Mouse (Mus musculus) fat pad, adult 2 months (tissue): ENCODE measurements around the gene Pak2.
"Not testable (repeated sequence)": the region's sequence is repeated elsewhere in the genome, so short reads cannot be mapped to it uniquely, and the experiment has no call there.

Source experiments
- DNase-seq: peaks from one replicate; pipeline ENCODE4 v3.0.0-alpha.2; 2011; ENCODE audit warnings: low read depth, low spot score; ENCODE audit errors: extremely low read depth

The Pak2 gene

DNA sequence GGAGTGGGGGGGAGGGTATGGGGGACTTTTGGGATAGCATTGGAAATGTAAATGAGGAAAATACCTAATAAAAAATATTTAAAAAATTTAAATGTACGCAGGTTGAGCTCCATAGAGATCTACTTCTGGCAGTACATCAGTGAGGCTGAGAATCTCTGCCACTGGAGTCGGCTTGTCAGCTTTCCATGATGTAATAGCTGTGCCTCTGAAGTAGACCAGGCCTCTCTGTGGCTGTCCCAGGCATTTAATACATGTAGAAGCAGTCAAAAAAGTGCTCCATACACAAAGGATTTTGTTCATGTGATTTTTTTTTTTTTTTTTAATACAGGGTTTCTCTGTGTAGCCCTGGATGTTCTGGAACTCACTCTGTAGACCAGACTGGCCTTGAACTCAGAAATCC is 18.6 kb upstream of the Pak2 start:
- DNase-seq: not testable (repeated sequence)

DNA sequence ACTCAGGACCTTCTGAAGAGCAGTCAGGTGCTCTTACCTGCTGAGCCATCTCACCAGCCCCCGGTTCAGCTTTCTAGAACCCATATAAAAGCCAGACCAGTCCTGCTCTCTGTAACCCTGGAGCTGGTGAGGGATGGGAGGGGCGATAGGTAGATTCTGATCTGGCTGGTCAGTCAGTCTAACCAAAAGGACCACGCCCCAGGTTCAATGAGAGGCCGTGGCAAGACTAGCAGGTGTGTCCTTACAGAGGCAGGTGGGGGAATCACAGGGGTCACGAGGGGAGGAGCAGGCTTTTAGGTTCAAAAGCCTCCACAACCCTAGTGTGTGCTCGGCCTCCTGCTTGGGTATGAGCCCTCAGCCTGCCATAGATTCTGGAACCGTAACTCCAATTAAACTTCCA is 12.3 kb upstream of the Pak2 start:
- no peak for DNase-seq

DNA sequence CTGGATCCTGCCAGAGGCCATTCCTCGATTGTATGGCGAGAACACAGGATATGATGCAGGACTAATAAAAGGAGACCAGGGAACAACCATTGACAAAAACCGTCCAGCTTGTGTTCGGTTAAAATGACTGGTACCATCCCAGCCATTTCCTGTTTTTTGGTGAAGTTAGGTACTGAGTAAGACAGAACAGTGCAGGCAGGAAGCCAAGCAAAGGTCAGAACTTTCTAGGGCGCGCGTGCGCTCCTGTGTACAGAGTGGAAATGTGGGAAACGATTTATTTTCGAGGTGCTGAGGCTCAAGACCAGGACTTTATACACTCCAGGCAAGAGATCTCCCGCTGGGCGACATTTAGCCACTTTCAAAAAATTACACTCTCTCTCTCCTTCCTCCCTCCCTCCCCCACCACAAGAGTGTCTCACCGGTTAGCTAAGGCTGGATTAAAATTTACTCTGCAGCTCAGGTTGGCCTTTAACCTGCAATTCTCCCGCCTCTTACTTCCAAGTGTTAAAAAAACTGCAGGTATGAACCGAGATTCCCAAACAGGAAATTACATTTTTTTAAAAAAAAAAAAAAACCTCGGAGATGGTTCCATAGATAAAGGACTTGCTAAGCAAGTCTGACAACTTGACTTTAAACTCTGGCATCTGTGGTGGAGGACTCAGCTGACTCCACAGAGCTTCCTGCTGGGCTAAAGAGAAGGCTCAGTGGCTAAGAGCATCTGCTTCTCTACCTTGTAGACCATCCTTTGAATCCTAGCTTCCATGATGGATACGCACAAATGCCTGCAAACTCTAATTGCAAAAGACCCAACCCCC is 8.7 kb upstream of the Pak2 start:
- no peak for DNase-seq

DNA sequence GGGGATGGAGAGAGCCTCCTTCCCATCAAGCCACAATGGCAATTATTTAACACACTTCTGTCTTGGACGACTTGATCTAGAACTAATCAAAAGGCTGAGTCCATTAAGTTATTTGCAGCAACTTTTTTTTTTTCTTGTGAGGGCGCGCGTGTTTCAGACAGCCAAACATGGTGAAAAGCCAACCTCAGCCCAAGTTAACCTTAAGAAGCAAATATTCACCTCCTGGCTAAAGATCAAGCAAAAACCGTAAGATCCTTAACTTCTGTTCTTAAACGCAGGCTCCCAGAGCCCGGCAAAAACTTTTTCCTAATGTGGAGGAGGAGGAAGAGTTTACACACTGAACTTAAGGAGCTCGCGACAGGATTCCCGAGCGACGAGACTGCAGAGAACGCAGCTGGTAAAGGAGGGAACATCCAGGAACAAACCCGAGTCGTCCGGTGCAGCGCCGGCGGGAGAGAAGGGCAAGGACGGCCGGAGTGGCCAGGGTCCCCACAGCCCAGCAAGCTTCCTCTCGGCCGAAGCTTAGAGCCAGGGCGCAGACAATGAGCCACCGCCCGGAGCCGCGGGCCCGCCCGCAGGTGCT is 643 bp downstream of the Pak2 start:
- no peak for DNase-seq

DNA sequence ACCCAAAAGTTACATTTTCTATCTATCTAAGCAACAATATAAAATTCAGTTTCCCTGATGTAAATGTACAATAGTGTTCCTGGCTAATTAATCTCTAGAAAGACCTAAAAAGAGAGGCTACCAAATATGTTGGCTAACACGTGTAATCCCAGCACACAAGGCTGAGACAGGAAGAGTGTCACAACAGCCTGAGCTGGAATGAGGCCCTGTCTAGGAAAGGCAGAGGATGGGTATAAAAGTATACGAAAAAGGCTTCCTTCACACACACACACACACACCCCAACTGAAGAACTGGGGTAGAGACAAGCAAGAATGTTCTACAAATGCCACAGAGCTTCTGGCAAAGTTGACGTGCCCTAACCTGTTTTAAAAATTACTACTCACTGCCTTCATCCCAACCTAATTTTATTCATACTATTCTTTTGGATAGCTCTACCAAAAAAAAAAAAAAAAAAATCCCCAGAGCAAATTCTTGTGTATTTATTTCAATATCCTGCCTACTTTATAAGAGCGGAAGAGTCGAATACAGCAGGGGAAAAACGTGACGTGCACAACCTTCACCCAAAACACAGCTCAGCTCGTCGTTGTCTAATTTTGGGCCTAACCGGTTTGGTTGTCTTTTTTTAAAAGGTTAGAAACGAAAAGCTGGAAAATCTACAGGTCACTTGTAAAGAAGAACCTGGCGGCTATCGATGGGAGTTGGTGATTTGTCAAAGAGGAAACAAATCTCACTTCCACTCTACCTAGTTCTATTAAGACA is 1.3 kb downstream of the Pak2 start:
- no peak for DNase-seq

DNA sequence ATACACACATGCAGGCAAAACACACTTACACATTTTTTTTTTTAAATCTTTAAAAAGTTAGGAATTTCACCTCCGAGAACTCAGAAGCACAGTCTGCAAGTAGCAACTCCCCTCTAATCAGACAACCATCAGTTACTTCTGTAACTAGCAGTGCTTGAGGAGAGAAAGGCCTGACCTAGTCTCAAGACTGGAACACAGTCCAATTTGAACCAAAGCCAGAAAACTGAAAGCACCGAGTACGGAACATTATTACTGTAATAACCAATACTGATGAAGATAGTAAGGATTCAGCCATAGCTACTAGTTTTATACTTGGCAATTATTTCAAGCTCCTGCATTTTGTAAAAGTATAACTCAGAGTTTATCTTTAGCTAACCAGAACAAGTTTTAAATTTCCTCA is 2.7 kb downstream of the Pak2 start:
- DNase-seq: no peak

DNA sequence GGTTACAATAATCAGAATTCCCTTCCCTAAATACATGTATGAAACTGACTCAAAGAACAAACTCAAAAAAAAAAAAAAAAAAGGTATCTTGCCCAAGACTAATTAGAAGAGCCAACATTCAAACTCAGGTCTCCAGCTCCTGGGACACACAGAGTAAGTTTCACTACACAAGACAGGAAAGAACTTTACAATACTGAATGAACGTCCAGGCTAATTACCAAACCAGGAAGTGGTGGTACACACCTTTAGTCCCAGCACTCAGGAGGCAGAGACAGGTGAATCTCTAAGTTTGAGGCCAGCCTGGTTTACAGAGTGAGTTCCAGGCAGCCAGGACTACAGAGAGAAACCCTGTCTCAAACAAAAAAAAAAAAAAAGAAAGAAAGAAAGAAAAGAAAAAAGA is 3.4 kb downstream of the Pak2 start:
- DNase-seq: no peak

DNA sequence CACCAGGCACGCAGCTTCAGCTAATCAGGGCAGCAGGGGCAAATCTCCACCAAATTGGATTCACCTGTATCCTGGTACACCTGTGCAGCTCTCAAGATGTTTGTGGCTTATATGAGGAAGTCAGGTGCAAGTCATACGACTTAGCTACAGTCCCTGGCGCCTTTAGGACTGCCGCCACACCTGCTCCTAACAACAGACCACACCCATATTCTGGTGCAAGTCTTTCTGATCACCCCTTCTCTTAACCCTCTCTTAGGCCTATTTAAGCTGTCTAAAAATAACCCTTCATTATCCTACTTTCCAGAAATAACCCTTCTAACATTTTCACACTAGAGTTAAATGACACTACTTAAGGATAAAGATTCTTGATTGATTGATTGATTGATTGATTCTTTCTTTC is 9.1 kb downstream of the Pak2 start:
- not testable (repeated sequence) for DNase-seq

DNA sequence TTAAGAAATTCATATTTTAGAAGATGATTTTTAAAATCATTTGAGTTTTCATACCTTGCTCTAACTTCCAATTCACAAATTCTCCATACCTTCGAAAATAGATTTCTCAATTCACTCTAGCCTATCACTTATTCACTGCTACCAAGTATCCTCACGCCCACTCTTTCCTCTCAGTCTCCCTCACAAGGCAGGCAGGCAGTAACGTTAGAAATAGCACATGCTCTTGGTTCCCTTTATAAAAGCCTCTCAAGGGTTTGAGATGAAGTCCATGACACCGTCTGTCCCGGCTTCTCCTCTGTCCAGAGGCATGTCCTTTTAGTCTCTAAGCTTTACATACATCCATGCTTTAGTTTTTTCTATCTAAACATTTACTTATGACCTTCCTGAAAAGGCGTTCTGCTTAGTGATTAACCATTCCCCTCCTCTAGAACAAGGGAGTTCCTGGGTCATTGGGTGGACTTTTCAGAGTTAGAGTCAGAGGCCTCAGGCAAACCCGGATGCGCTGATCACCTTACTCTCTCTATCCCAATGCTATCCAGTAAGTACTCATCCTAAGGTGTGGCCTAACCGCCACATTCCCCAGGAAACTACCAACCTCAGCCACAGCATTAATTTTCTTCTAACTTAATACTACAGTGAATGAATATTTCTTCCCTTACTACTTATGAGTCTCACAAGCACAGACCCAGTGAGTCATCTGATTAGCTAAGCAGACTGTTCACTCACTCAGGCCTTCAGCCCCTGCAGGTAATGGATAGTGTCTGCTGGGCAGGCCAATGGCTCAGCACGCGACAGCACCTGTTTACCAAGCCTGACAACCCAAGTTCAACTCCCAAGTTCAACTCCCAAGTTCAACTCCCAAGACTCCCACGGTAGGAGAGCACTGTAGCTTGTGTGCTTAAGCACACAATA is 10.5 kb downstream of the Pak2 start:
- DNase-seq: no peak

DNA sequence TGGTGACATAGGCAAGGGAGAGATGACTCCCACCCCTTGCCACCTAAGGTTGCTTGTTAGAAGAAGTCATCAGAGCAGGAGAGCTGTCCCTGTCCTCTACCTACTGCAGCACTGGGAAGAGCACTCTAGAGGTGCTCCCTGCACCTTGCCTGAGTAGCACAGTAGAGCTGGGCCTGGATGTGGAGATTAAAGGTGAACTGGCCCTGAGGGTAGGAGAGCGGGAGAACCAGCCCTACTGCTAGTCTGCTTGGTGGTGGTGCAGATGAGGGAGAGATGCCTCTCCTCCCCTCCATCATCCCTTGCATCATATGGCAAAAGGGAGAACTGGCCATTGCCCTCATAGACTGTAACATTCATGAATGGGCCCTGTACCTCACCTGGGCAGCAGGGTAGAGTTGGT is 12.2 kb downstream of the Pak2 start:
- DNase-seq: no peak

DNA sequence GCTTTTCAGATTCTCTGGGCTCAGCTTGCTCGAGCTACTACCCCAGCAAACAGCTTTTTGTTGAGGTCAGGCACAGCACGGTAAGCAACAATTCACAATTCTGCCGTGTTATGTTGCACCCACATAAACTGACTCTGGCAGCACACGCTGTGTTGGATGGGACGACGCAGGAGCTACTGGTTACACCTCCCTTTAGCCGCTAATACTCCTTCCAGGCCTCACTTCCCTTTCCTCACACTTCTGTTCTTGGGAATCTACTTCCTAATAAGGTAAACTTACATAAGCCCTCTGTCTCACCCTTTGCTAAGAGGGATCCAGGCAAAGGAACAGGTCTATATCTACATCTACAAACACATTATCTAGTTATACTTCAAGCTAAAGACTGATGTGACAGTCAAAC is 15.2 kb downstream of the Pak2 start:
- DNase-seq: no peak

DNA sequence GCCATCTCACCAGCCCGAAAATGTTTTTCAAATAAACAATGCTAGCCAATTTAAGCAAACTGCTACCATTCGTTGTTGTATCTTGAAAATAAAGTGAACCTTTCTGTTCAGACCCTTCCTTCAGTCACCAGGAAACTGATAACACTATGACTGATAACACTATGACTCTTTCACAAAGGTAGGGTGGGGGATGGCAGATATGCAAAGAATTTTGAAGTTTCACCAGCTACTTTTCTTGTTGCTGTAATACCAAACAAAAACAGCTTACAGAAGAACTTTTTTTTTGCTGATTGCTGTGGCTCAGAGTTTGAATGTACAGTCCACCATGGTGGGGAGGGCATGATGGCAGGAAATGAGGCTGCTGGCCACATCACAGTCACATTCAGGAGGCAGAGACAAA is 16.9 kb downstream of the Pak2 start:
- no peak for DNase-seq

DNA sequence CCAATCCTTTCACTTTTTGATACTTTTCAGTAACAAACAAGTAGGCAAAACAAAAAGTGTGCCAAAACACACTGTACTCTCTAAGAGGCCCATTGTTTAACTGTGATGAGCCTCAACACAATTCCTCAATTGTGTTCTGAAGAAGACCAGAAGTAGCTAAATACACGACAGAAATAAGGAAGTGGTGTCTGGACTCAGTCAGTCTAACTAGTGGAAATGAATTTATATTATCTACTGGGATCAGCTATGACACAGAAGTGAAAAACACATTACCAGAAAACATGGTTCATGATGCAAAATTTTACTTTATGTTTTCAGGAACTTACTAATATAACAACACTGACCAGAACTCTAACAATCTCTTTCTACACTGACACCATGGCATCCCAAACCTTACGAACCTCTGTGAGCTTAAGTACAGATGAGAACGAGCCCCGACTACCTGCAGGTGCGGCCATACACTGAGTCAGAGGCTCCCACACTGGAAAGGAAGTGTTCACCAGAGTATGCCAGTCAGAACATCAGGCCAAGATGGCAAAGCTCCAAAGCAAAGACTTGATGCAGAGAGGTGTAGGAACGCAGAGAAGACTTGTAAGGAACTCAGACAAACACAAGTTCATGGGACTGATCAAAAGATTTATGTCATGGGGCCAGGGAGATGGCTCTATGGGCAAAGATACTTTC is 19.2 kb downstream of the Pak2 start:
- DNase-seq: no peak

DNA sequence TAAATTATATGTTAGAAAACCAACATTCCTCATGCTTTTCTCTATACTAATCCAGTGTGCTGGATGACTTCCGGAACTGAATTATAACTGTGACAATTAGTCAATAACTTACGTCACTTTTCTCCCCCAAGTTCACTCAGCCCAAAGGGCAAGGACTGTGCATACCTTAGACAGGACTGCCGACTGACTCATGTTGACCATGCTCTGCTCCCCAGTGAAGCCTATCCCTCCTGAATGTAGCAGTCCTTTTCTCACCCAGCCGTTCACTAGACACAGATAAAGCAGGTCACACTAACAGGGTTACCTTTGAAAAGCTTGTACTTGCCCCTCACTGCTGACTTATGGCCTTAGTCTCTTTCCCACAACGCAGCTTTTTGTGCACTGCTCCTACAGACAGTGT is 20.3 kb downstream of the Pak2 start:
- DNase-seq: no peak

DNA sequence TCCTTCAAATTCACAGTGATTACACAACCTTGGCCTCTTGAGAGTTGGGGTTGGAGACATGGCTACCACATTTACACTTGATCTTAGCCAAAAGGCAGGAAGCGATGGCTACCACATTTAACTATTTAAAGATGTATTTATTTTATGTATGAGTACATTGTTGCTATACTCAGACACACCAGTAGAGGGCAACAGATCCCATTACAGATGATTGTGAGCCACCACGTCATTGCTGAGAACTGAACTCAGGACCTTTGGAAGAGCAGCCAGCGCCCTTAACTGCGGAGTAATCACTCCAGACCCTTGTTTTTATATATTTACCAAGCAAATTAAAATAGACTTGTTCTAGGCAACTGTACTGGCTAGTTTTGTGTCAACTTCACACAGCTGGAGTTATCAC is 36.8 kb downstream of the Pak2 start:
- DNase-seq: no peak

DNA sequence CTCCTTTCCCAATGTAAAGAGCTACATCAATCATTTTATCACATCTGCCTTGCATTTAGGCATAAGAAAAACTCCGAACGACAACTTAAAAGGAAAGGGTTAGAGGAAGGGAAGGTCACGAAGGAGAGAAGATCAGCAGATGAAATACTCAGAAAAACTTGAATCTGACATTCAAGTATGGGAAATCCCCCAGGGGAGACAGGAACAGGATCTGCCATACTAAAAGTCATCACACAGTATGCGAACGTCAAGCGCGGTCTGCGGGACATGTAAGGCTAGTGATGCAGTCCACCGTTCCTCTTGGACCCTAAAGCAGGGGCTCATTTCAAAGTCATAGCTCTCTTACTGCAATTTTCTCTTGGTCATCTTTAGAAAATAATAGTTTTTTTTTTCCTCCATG is 59.5 kb downstream of the Pak2 start:
- DNase-seq: no peak

DNA sequence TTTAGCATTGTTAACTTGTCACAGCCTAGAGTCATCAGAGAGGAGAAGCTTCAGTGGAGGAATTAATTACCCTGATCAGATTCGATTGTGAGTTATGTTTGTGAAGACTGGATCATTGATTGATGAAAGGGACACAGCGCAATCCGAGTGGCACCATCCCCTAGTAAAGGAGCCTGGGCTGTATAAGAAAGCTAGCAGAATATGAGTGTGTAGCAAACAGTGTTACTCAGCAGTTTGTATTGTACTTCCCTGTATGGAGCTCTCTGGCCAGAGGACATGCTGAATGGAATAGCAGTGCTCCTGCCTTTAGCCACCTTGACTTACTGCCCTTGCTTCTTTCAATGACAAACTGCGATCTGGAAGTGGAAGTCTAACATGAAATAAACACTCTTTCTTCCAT is 68.8 kb downstream of the Pak2 start:
- DNase-seq: no peak

DNA sequence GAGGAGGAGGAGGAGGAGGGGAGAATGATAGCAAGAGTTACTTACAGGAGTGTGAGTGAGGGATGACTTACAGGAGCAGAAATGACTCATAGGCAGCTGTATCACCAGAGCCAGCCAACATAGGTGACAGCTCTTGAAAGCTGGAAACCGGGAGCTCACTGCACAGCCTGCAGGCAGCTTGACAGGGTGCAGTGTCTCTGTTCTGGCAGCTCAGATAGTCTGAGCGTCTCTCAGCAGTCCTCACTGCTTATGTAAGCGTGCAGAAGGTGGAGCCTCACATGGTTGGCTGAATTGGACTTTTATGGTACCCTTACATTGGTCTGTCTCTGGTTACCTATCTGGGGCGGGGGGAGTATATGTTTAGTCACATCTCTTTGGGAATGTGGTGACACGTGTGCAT is 69.2 kb downstream of the Pak2 start:
- peak; percentile 26 for DNase-seq

DNA sequence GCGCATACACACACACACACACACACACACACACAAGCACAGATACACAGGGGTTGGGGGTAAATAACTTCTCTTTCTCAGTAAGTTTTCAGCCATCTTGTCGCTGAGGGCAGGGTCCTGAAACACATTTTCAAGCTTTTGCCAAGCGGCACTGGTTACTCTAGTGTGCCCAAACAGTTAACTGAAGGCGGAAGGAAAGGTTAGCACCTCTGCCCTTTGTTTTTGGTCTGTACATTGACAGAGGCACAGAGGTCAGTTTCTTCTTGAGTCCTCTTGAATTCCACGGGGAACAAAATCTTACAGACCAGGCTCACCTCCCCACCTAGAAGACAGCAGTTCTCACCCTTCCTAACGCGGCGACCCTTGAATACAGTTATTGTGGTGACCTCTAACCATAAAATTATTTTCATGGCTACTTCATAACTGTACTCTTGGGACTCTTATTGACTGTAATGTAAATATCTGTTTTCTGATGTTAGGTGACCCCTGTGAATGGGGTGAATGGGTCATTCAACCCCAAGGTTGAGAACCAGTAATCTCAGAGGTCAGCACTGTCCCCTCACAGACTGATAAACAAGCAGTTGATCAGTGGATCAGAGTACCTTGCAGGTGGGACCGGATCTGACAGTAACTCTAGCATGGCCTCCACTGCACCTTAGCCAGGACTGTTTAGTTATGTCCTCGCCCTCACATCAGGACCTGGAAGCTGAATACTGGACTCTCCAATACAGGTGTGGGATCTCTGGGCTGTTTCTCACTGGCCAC is 70.4 kb downstream of the Pak2 start:
- DNase-seq: no peak

DNA sequence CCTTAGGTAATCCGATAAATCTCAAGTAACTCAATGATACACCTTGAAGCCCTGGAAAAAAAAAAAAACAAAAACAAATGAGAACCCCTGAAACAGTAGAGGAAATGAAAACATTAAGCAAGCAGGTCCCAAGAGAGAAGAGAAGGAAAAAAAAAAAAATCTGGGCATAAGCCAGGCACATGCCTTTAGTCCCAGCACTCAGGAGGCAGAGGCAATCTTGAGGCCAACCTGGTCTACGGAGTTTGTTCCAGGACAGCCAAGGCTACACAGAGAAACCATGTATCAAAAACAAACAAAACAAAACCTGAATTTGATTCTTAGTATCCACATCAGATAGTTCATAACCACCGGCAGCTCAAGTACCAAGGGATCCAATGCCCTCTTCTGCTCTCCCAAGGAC is 74.4 kb downstream of the Pak2 start:
- no peak for DNase-seq
